8 mouse cellular contexts compared by ENCODE assay signal in the genomic region with DNA sequence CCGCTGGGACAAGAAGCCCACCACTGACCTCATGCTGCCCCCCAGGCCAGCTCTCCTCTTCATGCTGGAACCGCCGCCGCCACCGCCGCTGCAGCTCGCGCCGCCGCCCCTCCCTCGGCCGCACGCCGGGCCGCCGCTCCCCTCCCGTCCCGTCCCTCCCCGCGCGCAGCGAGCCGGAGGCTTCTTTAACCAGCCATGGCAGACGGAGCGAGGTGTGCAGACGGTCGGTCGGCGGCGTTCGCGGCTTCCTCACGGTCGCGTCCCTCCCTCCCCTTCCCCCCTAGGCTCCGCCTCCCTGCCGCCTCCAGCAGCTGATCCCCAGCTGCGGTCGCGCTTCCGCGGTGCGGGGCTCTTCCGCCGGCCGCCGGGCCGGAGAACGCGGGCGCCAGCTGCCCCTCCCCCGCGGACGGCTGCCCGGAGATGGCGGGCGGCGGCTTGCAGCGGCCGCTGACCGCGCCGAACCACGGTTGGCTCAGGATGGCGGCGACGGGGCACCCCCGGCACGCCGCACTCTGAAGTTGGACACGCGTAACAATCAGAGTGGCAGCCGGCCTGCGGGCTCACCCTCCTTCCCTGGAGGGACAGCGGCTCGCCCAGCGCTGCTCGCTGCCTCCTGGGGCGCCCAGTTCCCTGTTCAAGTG. TPM values are rescaled to one million over a fixed set of nuclear protein-coding genes. Genes with fewer than 3 reads are reported as not detected.
DNase-seq lines count a peak whose midpoint lies in the region; ATAC-seq and TF ChIP-seq lines count a peak whose summit lies in the region.

Dcaf5 (minus strand) TSS at position 266 of the 641 bp plus-strand sequence.

- peak; percentile 94 for DNase-seq in brain, embryonic 14.5 days (ENCODE audit: low read depth)
- peak; percentile 89 for DNase-seq in liver
- DNase-seq in spleen, postnatal 36 days (ENCODE audit: low spot score in 2 of 2): peak; percentile 81 to 82

- H3K27me3 ChIP-seq in C2C12 (ENCODE audit: control insufficient read depth, insufficient read depth, insufficient read length): no peaks in the 10 kb centered on the region
- peaks cover 5% of the 10 kb centered on the region for H3K27me3 ChIP-seq in erythroblast, embryonic 14.5 days (ENCODE audit: control insufficient read depth)
- H3K27me3 ChIP-seq in heart, embryonic 11.5 days (ENCODE audit: control insufficient read depth, insufficient read depth, low read length): no peaks in the 10 kb centered on the region
- H3K27me3 ChIP-seq in kidney, embryonic 16.5 days (ENCODE audit: insufficient read depth, low read length): no peaks in the 10 kb centered on the region

- under 1% methylated on average over 65 of the region's 79 CpGs for WGBS in heart, embryonic 11.5 days (ENCODE audit: insufficient replicate concordance)
- 0% methylated on average over 66 of the region's 79 CpGs for WGBS in kidney, embryonic 16.5 days

- H3K4me1 ChIP-seq in erythroblast, embryonic 14.5 days (ENCODE audit: control insufficient read depth): peaks cover 30% of the 10 kb centered on the region
- H3K4me1 ChIP-seq in heart, embryonic 11.5 days (ENCODE audit: control insufficient read depth, insufficient read depth, low read length): peaks cover 9% of the 10 kb centered on the region
- H3K4me1 ChIP-seq in kidney, embryonic 16.5 days (ENCODE audit: insufficient read depth, low read length): peaks cover 19% of the 10 kb centered on the region

- H3K27ac ChIP-seq in heart, embryonic 11.5 days (ENCODE audit: low read depth, low read length): peak within 1 kb of the TSS; percentile 96
- H3K27ac ChIP-seq in kidney, embryonic 16.5 days (ENCODE audit: low read length): peak within 1 kb of the TSS; percentile 98

- peak; percentile 73 for TF ChIP-seq POLR2A in brain, embryonic 14.5 days (IDR thresholded peaks at IDR 0.05; ENCODE audit: borderline replicate concordance, extremely low read depth, insufficient read depth, insufficient read length, poor library complexity, severe bottlenecking)

- H3K4me2 ChIP-seq in heart, embryonic 11.5 days: peak within 1 kb of the TSS; percentile 67
- peak within 1 kb of the TSS; percentile 77 for H3K4me2 ChIP-seq in kidney, embryonic 16.5 days (replicated peaks; ENCODE audit: low read depth, low read length)

- peak within 1 kb of the TSS; percentile 69 for H3K4me3 ChIP-seq in C2C12 (ENCODE audit: insufficient read depth, poor library complexity, severe bottlenecking)
- H3K4me3 ChIP-seq in erythroblast, embryonic 14.5 days (replicated peaks): peak within 1 kb of the TSS; percentile 84
- peak within 1 kb of the TSS; percentile 75 for H3K4me3 ChIP-seq in heart, embryonic 11.5 days (ENCODE audit: low read depth, low read length)
- H3K4me3 ChIP-seq in kidney, embryonic 16.5 days (ENCODE audit: low read length): peak within 1 kb of the TSS; percentile 93

- no peaks in the 10 kb centered on the region for H3K9me3 ChIP-seq in erythroblast, embryonic 14.5 days (ENCODE audit: control insufficient read depth, low read length)
- no peaks in the 10 kb centered on the region for H3K9me3 ChIP-seq in heart, embryonic 11.5 days (replicated peaks; ENCODE audit: control insufficient read depth, low read length)
- H3K9me3 ChIP-seq in kidney, embryonic 16.5 days (ENCODE audit: low read length): no peaks in the 10 kb centered on the region

- H3K9ac ChIP-seq in heart, embryonic 11.5 days (ENCODE audit: low read depth, low read length): peak within 1 kb of the TSS; percentile 95
- H3K9ac ChIP-seq in kidney, embryonic 16.5 days (replicated peaks; ENCODE audit: low read length): peak within 1 kb of the TSS; percentile 95

- peaks cover 18% of the 10 kb centered on the region for H3K79me3 ChIP-seq in C2C12 (ENCODE audit: low read depth)

- no peak for TF ChIP-seq CTCF in C2C12 (IDR thresholded peaks at IDR 0.05; ENCODE audit: control insufficient read depth, insufficient read depth, insufficient read length)
- no peak for TF ChIP-seq CTCF in brain, embryonic 14.5 days (IDR thresholded peaks at IDR 0.05; ENCODE audit: borderline replicate concordance, extremely low read depth, insufficient read depth, insufficient read length)

- ATAC-seq in heart, embryonic 11.5 days (replicated peaks; ENCODE audit: insufficient number of reproducible peaks, low FRiP score, low TSS enrichment): peak; percentile 77
- peak; percentile 62 for ATAC-seq in kidney, embryonic 16.5 days (ENCODE audit: low FRiP score, low TSS enrichment)
- peak; percentile 65 for ATAC-seq in monocyte, adult 5-6 weeks (replicated peaks; ENCODE audit: insufficient number of reproducible peaks, low FRiP score, low TSS enrichment, poor library complexity, severe bottlenecking)

- peak within 1 kb of the TSS; percentile 85 for H3ac ChIP-seq in C2C12 (ENCODE audit: control insufficient read depth, insufficient read length, low read depth)

- peaks cover 33% of the 10 kb centered on the region for H3K79me2 ChIP-seq in C2C12 (ENCODE audit: control insufficient read depth, insufficient read depth)

- H3K36me3 ChIP-seq in C2C12 (ENCODE audit: control insufficient read depth, insufficient read depth): peaks cover 3% of the 10 kb centered on the region
- H3K36me3 ChIP-seq in erythroblast, embryonic 14.5 days (ENCODE audit: control insufficient read depth): peaks cover 2% of the 10 kb centered on the region; the same call in 1 of the 2 replicates
- no peaks in the 10 kb centered on the region for H3K36me3 ChIP-seq in heart, embryonic 11.5 days (ENCODE audit: control insufficient read depth, insufficient read depth, low read length)
- H3K36me3 ChIP-seq in kidney, embryonic 16.5 days (ENCODE audit: insufficient read depth, low read length): no peaks in the 10 kb centered on the region

TF ChIP-seq in C2C12, 6 proteins besides CTCF, POLR2A, EP300 and RAD21:
- TF ChIP-seq MYOG (IDR thresholded peaks at IDR 0.05; ENCODE audit: control insufficient read depth, extremely low read depth, insufficient read length) (no peak), MYOD1 (IDR thresholded peaks at IDR 0.05; ENCODE audit: control insufficient read depth, insufficient read length, low read depth) (no peak), FOSL1 (IDR thresholded peaks at IDR 0.05; ENCODE audit: insufficient read depth, low read length, poor library complexity, severe bottlenecking) (no peak), MAX (IDR thresholded peaks at IDR 0.05) (peak; percentile 19)
TF ChIP-seq in C2C12: peak in this region for 1.

RNA-seq across cellular contexts. Expression of gene Dcaf5, which starts in this region (rescaled TPM):
- polyA plus RNA-seq in C2C12 (2012; fragmentation: generic; extraction: Trizol): 7.8 TPM
- 39.6 and 53.7 TPM in 2 replicates for polyA plus RNA-seq in brain, embryonic 14.5 days (2012; rRNA removed)
- polyA plus RNA-seq in erythroblast, embryonic 14.5 days (2012): 0.12 and 0.19 TPM in 2 replicates
- polyA plus RNA-seq in heart, embryonic 11.5 days (2014; fragmentation: Nextera tagmentation; extraction: Ambion mirVana): 8.1 and 9.0 TPM in 2 replicates
- 12.7 and 13.1 TPM in 2 replicates for polyA plus RNA-seq in kidney, embryonic 16.5 days (2015; fragmentation: Nextera tagmentation; extraction: Ambion mirVana)
- total RNA-seq in monocyte, adult 5-6 weeks (2017): 33.3 to 49.8 TPM (median 34.8 TPM) in 3 replicates

Comparison
In these comparisons a context has a peak if more than half of its experiments do, and no peak if none do; other contexts are left out.
1. Peak in every context shown above with its lines: DNase-seq, ATAC-seq, H3K4me3 ChIP-seq and H3K27ac ChIP-seq.